Mouse (Mus musculus) Muller cell, postnatal 12 days (primary cell): ENCODE measurements around the gene Rbm47.

ENCODE experiments used
- DNase-seq: peaks from one replicate; pipeline ENCODE4 v3.0.0-alpha.2; 2015; ENCODE audit errors: inconsistent ontology term

Rbm47 gene

DNA sequence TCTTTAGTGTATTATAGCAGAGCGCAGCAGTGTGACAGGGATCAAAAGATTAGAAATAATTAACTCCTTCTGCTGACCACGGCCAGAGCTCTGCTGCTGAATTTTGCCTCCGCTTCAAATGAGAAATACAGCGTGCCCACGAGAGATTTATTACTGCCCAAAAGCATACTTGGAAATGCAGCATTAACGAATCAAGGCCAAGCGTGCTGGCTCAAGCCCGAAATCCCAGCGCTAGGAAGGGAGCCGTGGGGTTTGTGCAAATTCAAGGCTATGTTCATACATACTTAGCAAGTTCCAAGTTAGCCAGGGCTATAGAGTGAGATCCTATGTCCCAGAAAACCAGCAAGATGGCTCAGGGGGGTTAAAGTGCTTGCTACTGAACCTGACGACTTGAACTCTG is 47.5 kb downstream of the Rbm47 start:
- DNase-seq = no peak

DNA sequence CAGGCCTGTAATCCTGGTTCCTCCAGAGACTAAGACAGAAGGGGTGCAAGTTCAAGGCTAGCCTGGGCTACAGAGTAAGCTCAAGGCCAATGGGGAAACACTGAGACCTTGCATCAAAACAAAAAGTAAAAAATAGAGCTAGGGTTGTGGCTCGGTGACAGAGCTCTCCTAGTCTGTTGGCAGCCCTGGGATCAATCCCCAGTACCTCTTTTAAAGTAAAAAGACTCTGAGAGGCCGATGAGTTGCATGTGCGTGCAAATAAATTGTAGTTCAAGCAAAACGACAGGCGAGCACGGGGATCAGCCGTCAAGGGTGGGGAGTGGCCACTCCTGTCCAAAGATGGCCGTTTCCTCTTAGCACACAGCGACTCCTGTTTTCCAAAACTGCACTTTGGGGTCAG is 48.0 kb downstream of the Rbm47 start:
- no peak for DNase-seq

DNA sequence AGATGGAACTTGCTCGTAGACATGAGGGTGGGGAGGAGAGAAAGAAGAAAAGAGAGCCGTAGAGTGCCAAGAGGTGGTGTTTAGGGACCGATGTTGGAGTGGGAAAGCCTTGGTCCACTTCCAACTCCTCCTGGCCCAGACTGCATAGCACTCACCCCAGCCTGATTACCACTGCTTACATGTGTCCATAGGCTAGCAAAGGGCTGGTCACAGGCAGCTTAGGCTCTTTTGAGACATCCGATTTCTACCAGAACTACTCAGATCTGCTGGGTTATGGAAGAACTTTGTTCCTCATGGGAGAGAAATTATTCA is 48.9 kb downstream of the Rbm47 start:
- no peak for DNase-seq

DNA sequence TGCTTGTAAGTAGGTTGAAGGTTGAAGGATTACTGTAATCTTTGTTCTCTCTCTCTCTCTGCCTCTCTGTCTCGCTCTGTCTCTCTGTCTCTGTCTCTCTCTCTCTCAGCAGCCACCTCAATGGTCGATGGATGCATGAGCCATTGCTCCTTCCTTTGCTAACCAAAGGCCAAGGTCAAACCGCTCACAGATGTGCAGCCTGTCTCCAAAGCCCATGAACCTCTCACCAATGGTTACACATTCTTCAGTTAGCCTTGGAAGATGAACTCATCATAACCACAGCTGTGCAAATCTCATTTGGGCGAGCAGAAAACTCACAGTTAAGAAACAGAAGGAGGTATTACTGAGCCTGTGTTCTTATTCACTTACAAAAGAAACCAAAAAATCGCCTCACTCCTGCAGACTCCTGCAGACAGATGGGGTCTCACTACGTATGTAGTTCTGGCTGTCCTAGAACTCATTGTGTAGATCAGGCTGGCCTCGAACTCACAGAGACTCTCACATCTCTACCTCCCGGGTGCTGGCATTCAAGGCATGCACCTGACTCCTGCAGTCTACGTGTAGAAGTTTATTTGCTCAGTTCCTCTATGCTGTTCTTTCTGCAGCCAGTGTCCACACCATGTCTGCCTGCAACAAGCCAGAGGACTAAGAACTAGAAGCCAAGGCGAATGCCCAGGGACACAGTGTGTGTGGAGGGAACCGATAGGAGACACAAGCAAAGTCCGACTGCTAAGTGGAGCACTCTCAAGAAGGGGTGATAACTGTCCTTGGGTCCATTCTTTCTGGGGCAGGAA is 49.4 kb downstream of the Rbm47 start:
- no peak for DNase-seq

DNA sequence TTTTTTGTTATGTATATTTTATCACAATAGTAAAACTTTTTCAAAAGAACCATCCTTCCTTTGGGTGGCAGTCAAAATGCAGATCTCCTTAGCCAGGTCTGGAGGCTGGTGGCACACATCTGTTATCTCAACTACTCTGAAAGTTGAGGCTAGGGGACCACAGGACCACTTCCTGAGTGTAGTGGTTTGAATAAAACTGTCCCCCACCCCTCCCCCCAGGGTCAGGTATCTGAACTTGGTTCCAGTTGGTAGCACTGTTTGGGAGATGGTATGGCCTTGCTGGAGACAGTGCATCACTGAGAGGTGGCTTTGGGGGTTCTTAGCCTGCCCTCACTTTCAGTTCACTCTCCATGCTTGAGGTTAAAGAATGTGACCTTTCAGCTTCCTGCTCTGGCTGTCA is 51.7 kb downstream of the Rbm47 start:
- no peak for DNase-seq

DNA sequence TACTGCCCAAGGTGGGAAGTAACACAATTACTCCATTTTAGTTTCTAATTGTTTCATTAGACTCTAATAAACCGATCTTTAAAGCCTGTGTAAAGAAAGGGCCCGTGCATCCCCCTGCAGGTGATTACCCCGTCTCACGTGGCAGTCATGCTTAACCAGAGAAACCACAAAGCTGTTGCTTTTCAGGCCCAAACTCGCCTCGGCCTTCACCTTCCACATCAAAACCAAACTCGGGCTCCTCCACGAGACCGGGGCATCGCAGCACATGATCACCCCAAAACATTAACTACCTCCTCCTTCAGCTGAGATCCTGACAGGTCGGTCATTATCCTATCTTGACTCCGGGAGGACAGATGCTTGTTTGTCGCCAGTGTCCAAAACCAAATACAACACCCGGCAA is 58.2 kb downstream of the Rbm47 start:
- DNase-seq = no peak

DNA sequence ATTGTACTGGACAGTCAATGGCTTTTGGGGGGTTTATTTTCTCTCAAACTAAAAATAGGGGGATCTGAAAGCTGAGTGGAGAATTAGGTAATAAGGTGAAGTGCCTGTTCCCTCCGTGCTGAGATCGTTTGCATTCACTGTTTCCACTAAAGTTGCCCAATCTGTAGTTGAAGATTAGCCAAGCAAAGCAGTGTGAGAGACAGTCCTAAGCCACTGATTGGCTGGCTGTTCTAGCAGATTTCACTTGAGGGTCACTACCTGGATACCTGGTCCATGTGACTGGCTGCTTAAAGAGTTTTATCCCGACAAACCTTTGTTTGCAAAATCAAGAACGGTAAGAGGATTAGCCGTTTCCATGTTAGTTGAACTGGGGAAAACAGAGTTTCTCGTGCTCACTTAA is 58.7 kb downstream of the Rbm47 start:
- no peak for DNase-seq

DNA sequence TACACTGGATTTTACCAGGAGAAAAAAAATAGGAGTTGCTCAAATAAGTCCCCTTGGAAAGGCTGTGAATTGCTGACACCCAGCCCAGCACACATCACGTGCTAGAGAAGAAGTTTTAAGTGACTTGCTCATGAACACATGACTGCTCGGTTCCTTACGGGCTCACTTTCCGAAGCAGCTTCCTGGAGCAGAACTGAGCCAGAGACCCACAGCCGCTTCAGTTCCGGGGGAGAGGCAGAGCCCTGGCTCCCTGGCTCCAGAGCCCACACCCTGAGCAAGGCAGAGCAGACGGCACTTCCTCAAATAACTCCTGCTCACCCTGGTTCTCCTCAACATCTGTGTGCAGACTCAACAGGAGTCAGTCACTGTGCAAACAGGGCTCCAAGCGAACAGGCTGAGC is 60.9 kb downstream of the Rbm47 start:
- no peak for DNase-seq

DNA sequence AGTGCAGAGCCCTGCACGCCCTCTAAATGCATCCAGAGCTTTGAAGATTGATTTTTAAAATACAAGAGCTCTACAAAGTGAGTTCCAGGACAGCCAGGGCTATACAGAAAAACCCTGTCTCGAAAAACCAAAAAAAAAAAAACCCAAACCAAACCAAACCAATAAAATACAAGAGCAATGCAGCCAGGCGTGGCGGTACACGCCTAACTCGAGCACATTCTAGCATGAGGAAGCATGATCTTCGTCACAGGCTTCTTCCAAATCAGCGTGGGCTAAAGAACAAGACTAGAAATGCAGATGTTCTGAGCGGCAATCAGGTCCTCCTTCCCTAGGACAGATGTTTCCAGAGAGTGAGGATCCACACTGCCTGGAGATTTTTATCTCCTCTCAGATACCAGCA is 66.5 kb downstream of the Rbm47 start:
- no peak for DNase-seq

DNA sequence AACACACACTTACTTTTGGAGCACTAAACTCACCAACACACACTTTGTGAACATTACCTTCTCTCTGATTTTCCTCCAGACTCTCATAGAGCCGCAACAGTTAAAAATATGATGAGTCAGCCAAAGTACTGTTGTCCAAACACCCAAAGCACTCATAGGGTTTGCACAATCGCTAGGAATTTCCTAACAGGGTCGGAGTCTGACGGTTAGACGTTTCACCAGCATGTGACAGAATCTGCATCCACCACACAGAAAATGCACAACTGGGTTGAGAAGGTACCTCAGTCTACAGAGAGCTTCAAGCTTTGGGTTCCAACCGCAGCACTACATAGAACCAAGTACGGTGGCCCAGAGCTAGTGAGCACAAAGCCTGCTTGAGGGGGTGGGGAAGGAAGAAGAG is 67.0 kb downstream of the Rbm47 start:
- DNase-seq = no peak

DNA sequence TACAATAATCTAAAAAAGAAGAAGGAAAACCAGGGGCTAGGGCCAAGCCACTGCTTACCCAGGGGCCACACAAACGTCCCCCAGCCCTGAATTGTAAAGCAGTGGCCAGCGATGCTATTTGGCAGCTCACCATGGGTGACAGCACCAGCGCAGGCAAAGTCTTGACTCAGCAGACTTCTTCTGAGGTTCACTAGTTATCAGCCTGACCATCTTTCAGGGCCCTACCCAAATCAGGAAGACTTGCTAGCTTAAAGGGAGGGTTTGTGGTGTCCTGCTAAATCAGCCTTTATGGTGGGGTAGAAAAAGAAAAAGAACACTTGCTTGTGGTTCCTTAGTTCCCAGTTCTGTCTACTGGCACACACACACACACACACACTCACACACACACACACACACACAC is 67.6 kb downstream of the Rbm47 start:
- DNase-seq = no peak

DNA sequence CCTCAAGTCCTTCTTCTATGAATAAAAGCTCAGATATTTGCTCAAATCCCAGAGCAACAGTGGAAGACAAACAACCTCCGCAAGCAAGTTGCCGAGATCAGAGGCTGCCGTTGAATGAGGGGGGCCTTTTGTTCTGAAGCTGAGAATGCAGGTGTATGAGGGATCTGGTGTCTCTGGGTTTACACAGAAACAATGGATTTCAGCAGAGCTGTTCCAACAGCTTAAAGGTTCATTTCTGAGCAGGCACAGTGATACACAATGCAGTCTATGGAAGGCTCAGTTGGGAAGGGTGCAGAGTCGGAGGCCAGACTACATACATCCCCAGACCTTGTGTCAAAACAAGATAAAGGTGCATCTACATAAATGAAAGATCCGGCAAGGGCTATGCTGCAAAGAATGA is 69.5 kb downstream of the Rbm47 start:
- DNase-seq = no peak

DNA sequence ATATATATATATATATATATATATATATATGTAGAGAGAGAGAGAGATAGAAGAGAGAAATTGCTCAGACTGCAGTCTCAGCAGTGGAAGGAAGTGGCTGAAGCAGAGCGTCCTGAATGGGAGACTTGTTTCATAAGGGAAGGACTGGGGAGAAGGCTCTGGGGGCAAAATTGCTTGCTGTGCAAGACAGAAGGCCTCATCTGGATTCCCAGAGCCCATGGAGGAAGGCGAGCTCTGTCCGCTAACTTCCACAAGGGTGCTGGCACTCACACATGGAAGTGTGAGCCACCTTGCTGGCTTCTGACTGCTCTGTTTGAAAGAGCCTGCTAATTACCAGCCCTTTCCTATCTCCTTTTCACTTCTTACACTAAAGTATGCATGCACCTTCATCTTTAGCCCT is 70.1 kb downstream of the Rbm47 start:
- DNase-seq = no peak

DNA sequence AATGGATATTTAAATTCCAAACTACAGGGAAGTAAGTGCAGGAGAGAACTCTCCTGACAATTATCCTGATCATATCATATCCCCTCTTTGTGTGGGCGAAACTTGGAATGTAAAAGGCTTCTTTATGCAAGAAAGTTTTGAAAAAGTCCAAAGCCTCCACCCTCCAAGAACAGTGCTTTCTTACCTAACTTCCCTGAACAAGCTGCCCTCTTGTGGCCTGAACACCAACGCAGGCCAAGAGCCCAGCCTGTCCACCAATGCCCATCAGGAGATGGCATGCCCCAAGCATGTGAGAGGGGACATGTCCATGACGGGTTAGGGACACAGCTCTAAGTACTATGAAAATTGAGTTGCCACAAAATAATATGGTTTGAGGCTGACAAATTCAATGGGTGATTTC is 71.3 kb downstream of the Rbm47 start:
- DNase-seq = peak; percentile 16

DNA sequence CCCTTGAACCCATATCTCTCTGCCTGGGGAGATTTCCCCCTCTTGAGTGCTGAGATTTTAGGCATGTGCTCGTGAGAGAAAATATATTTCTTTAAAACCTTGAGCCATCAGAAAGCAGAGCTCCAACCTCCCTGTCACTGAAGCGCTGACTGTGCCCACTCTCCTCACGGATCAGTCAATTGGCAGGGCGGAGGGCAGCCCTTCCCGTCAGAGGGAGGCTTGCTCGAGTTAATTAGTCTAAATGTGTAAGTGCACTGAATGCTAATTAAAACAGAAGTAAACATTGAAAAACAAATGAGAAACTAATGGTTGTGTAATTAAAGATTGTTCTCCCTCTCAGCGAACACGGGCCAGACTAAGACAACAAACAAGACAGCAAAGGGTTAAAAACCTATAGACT is 72.6 kb downstream of the Rbm47 start:
- DNase-seq = no peak

DNA sequence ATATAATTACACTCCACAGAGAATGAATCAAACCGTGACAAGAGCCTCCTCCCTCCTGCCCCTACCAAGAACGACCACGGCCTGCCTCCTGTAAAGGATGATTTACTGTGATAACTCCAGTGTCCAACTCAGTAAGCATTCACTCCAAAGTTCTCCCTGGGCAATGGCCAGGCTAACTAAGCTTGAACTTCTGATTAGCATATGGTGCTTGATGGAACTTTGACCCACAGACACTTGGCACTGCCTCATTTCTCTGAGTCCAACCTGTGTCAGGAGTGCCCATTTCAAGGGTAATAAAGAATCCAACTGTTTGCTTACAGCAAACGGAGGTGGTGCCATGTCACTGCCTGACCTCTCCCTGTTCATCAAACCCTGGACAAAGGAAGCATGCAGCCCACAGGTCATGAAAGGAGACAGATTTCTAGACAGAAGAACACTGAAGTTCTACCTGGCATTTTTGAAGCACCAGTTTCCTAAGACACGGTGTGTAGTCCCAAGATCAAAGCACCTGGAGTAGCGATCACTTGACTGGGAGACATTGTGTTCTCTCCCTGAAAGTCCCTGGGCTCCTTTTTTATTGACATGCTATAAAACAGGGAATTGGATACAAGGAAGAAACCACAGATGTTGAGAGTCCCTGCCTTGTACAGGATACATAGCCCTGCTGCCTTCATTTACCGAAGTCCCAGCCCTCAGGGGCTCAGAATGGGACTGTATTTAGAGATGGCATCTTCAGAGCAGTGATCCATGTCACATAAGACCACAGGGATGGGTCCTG is 74.6 kb downstream of the Rbm47 start:
- no peak for DNase-seq

DNA sequence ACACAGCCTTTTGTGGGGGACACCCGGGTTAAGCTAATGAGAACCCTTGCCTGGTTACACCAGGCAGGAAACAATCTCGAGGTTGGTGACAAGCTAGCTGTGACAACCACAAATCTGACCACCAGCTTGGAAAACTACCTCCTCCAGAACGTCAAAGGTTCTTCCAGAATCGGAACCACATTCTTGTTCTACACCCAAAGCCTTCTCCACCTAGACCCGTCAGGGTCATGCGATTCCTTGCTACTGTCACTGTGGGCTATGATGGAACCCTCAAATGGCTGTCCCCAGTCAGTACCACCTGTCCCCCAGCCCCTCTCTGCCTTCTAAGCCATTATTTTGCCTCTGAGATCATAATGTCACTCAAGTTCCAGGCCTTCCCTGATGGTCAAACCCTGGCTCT is 76.8 kb downstream of the Rbm47 start:
- no peak for DNase-seq

DNA sequence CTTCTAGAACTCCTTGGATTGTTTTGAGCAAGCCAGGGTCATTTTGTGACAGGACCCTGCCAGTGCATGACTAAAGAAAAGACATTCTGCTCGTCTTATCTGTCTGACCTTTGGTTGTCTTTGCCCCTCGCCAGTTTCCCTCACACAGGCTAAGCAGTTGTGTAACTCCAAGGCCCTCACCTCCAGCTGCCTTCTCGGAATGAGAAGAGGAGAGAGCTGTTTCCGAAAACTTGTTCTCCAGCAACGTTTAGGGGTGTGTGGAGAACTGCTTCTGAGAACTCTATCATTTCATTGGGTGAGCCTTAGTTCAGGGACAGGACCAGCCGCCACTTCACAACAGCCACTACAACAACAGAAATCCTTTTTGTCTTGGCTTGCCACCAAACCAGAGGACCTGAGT is 77.8 kb downstream of the Rbm47 start:
- no peak for DNase-seq

DNA sequence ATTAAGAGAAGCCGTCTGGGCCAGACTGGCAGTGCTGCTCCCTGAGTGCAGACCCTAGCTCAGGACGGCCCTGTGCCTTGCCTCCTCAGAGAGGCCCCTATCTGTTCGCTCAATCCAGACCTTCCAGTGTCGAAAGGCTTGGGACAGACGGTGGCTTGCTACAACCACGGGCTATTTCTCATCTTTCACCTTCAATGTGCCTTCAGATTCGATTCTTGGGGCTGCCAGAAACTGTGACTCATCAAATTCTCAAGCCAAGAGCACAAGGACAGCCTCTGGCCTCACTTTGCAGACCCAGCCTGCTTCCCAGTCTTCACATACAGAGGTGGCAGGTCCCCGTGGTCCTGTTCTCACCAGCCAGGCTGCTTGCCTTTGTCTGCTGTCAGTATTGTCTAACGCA is 82.9 kb downstream of the Rbm47 start:
- peak; percentile 79 for DNase-seq

DNA sequence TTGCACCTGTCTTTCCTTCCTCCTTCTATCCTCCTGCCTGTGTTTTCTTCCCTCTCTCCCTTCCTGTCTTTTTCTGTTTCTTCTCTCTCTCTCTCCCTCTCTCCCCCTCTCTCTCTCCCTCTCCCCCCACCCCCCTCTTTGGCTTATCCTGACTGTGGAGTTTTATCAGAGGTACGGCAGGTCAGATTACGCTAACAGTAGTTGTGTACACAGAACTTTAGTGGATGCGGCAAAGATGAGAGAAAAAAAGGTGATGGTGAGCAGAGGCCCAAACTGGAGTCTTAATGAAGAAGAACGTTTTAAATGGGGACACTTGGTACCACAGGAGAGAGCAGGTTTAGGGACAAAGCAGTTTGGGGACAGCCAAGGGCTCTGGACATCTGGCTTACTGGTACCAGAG is 83.3 kb downstream of the Rbm47 start:
- DNase-seq = no peak

DNA sequence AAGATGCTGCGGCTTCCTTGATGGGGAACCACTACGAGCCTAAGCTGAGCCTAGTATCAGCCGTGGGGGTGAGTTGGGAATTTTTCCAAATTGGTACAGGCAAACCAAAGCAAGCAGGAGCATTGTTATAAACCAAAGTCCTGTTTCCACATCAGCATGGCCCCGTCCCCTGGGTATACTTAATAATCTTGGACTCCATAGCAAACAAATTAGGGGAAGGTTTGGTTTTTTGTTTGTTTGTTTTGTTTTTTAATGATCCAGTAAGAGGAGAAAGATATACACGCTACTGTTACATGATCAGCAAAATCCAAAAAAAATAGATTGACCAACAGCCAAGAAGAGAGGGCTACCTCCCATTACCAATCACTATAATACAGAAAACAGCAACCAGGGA is 84.0 kb downstream of the Rbm47 start:
- DNase-seq = no peak

DNA sequence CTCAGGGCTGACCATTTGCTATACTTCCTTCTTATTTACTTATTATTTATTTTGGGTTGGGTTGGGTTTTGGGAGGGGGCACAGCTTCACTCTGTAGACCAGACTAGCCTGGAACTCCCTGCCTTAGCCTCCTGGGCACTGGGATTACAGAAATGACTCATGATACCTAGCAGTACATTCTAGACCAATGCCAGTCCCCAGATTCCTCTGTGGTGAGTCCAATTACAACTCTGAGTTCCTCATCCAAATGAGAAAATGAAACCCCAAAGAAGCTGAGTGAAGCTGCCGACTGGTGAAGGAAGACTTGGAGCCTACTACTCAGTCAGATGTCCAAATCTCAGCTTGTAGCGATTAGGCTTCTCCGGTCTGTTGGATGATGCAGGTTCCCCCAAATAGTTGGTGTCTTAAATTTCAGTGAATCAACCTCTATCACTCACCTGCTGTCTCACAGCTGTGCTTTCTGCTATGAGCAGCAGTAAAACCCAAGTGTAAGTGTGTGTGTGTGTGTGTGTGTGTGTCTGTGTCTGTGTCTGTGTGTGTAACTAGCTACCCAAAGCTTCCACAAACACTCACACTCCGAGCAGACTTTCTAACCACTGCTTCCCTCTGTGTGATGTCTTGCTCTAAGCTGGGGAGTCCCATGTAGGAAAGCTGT is 84.5 kb downstream of the Rbm47 start:
- peak; percentile 59 for DNase-seq

DNA sequence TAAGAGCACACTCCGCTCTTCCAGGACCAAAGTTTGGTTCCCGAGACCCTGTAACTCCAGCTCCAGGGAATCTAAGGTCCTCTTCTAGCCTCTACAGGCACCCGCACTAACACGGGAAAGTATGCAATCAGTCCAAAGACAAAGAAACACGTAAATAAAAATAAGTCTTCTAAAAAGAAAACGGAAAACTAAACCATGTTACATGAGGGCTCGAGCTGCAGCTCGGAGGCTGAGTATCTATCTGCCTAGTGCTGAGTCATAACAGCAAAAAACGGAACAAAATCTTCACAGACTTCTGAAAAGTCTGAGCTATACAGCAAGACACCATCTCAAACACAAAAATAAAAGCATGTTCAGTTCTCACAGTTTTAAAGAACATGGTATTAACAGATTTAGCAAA is 86.0 kb downstream of the Rbm47 start:
- DNase-seq = no peak
